Mouse (Mus musculus) lung, postnatal 0 days (tissue): ENCODE data around the gene Gm867.

Experiments
- CTCF ChIP-seq: IDR thresholded peaks from 2 replicates; pipeline ENCODE4 v1.5.1; 2016; ENCODE audit warnings: antibody characterized with exemption, mild to moderate bottlenecking
- EP300 ChIP-seq: IDR thresholded peaks from 2 replicates; pipeline ENCODE4 v1.6.1; 2016; ENCODE audit warnings: antibody characterized with exemption, mild to moderate bottlenecking, control low read depth

DNA sequence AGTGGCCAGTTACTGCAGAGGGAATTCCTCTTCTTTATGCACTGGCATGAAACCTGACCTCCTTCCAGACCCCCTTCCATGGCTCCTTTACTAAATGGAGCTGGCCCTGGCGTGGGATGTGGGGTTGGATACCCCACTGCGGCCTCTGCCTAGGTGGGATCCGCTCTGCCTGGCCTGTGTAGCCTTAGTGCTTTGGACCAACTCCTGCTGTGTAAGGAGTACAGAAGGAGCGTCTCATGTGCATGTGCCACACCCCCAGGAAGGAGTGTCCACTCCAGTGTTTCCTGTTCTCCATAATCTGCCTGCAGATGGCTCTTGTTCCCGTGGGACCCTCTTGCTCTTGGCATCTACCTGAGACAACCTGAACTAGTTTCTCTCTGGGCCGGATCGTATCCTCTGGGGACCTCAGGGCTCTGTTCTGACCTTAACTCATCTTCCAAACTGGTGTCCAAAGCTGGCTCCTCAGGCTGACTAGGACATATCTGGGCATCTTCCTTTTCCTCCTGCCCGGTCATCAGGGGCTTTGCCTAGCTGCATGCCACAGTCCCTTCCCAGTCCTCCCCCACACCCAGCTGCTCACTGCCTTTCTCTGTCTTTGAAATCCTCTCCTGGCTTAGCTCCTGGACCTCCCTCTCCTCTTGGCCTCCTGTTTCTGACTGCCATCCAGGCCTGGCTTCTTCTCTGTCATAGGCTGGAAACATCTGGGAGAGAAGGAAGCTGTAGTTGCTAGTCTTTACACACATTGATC is 50.9 kb downstream of the Gm867 start:
- TF ChIP-seq CTCF (no peak), EP300 (no peak)
